Mouse (Mus musculus): Measurements from ENCODE around the gene Tars. TPM values are rescaled to one million over a fixed set of nuclear protein-coding genes. Genes with fewer than 3 reads are reported as not detected.

The Tars gene
- total RNA-seq, 2 experiments from 2014 or later = 30.2 to 35.8 TPM

DNA sequence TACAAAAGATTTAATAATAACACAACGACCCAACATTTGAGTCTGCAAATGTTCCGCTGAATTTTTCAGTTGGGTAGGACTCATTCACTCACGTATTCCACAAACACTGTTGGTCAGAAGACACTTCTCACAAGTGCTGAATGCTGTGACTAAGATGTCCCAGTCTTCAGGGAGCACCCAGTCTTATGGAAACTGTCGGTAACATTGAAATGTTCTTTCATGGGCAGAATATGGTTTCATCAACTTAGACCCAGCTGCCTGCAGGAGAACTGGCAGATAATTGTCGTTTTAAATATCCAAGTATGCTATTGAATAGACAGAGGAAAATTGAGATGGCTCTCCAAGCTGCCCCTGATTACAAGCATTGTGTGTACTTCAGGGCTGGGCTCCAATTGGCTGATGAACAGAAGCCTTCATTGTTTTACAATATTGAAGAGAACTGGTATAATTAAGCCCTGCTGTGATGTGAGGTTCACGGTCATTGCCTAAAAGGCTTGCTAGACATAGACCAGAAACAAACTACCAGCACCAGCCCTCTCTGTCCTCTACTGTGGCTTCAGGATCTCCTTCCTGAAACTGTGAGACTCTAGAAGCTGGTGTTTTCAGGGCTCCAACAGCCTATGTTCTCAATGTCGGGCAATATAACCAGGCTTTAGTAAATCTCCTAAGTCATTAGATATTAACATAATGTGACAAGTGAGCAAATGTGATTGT, 59.8 kb downstream of the Tars start:
- no peak for TF ChIP-seq CTCF (conservative IDR thresholded peaks at IDR 0.05)
- no peak overlapping the region for H3K4me3 ChIP-seq
- DNase-seq (ENCODE audit: low spot score in 2 of 2) = peak in 1 of 2 experiments; percentile 29
- no peak overlapping the region for H3K27ac ChIP-seq

Data from layer of hippocampus, adult 2 months (tissue).